Mouse (Mus musculus) left cerebral cortex, postnatal 14 days (tissue): ENCODE measurements around the gene Adad2. TPM values are rescaled to one million over a fixed set of nuclear protein-coding genes. Genes with fewer than 3 reads are reported as not detected.

Experiments used
- total RNA-seq, 2 experiments: library from RNA; stranded (reverse); gene quantifications; 2 replicates each; pipeline ENCODE4 v1.2.3; 2021

Adad2 gene
- total RNA-seq, 2 experiments from 2014 or later, result 0.29 TPM; not detected in 1

Other genes with a start within 250 kb of the Adad2 start
- 10 to 100 TPM; 25.7 to 28.0 TPM for gene Mlycd, start 217.9 kb upstream of the Adad2 start, total RNA-seq
- under 1 TPM; 0.40 to 0.53 TPM for gene Osgin1, start 178.6 kb upstream of the Adad2 start, total RNA-seq
- 10 to 100 TPM; 42.8 to 60.9 TPM for gene Necab2, start 166.0 kb upstream of the Adad2 start, total RNA-seq
- gene Slc38a8, start 111.0 kb upstream of the Adad2 start, total RNA-seq, result under 1 TPM; 0.17 to 0.22 TPM
- gene Mbtps1, start 54.0 kb upstream of the Adad2 start, total RNA-seq, result 10 to 100 TPM; 59.3 to 59.5 TPM
- gene Hsdl1, start 37.6 kb upstream of the Adad2 start, total RNA-seq, result 10 to 100 TPM; 42.3 to 47.2 TPM
- under 1 TPM; 0.11 to 0.20 TPM for gene Dnaaf1, start 37.5 kb upstream of the Adad2 start, total RNA-seq
- gene Taf1c, start 7.5 kb upstream of the Adad2 start, total RNA-seq, result 10 to 100 TPM; 10.5 to 12.1 TPM
- gene Kcng4, start 22.9 kb downstream of the Adad2 start, total RNA-seq, result 1 to 10 TPM; 2.2 to 2.4 TPM
- gene Wfdc1, start 53.6 kb downstream of the Adad2 start, total RNA-seq, result 1 to 10 TPM; 8.8 to 9.3 TPM
- 1 to 10 TPM; 1.8 to 1.9 TPM for gene Atp2c2, start 87.3 kb downstream of the Adad2 start, total RNA-seq
- 10 to 100 TPM; 17.3 to 19.0 TPM for gene Tldc1, start 165.7 kb downstream of the Adad2 start, total RNA-seq
- gene Cotl1, start 227.8 kb downstream of the Adad2 start, total RNA-seq, result 10 to 100 TPM; 65.0 to 67.4 TPM
- gene Klhl36, start 249.5 kb downstream of the Adad2 start, total RNA-seq, result 1 to 10 TPM; 6.0 to 7.3 TPM